ENCODE assay signal across 13 mouse cellular contexts in genomic region chr10:40515225-40515681, GRCm38 (mm10). TPM values are rescaled to one million over a fixed set of nuclear protein-coding genes. Genes with fewer than 3 reads are reported as not detected.
DNase-seq lines count a peak whose midpoint lies in the region; ATAC-seq and TF ChIP-seq lines count a peak whose summit lies in the region.
"Had no signal": no experiment of that assay in that cellular context is flagged by ENCODE, and none has a peak within 500 bp of the region (broad histone marks: within the 10 kb centered on the region; RNA-seq: fewer than 3 reads in every experiment).

No protein-coding gene starts in this region.

- peak; percentile 17 to 36 for DNase-seq in heart, adult 2 months
- DNase-seq in heart, embryonic 10.5 days (ENCODE audit: low spot score): no peak
- DNase-seq in spleen, adult 18-20 months: peak; percentile 50 to 52
- DNase-seq in spleen, adult 12 weeks (ENCODE audit: low spot score): no peak
- DNase-seq in thymus, postnatal 25 days: peak; percentile 79
- DNase-seq in gastrocnemius, postnatal 36 days: no peak
- DNase-seq: right cerebral cortex, postnatal 25 days had no signal

- no peak for TF ChIP-seq CTCF in heart, adult 2 months (IDR thresholded peaks at IDR 0.05)

- TF ChIP-seq EP300 in heart, adult 2 months (IDR thresholded peaks at IDR 0.05; ENCODE audit: insufficient read depth, low read depth, low read length): no peak

- WGBS in heart, adult 2 months: 65% methylated on average over 5 of the region's 5 CpGs
- 81% methylated on average over 5 of the region's 5 CpGs for WGBS in heart, embryonic 10.5 days

- no peaks in the 10 kb centered on the region for H3K9me3 ChIP-seq in heart, embryonic 10.5 days
- H3K9me3 ChIP-seq: liver, embryonic 12.5 days had no signal

- peak; percentile 91 for ATAC-seq in megakaryocyte progenitor cell, adult 5-6 weeks (replicated peaks; ENCODE audit: poor library complexity)
- no peak for ATAC-seq in cerebellum, adult (ENCODE audit: insufficient number of reproducible peaks, low FRiP score, low TSS enrichment)
- ATAC-seq: liver, embryonic 12.5 days had no signal

- no peaks in the 10 kb centered on the region for H3K36me3 ChIP-seq in heart, adult 2 months (ENCODE audit: control insufficient read depth, insufficient read depth, low read length)
- no peaks in the 10 kb centered on the region for H3K36me3 ChIP-seq in heart, embryonic 10.5 days
- H3K36me3 ChIP-seq: liver, embryonic 12.5 days had no signal

- H3K4me3 ChIP-seq in heart, adult 2 months: no peak overlapping the region
- H3K4me3 ChIP-seq in heart, embryonic 10.5 days: no peak overlapping the region
- H3K4me3 ChIP-seq: liver, embryonic 12.5 days had no signal

- H3K9ac ChIP-seq in heart, adult 2 months (ENCODE audit: low read depth, low read length): no peak overlapping the region
- H3K9ac ChIP-seq: liver, embryonic 12.5 days had no signal

- no peaks in the 10 kb centered on the region for H3K27me3 ChIP-seq in heart, adult 2 months (ENCODE audit: control insufficient read depth, insufficient read depth, low read length)
- no peaks in the 10 kb centered on the region for H3K27me3 ChIP-seq in heart, embryonic 10.5 days (ENCODE audit: insufficient read depth, poor library complexity, severe bottlenecking)
- H3K27me3 ChIP-seq: CH12.LX; liver, embryonic 12.5 days had no signal

- no peak for TF ChIP-seq POLR2A in heart, adult 2 months (IDR thresholded peaks at IDR 0.05; ENCODE audit: insufficient read depth, low read depth, low read length)

- no peaks in the 10 kb centered on the region for H3K79me2 ChIP-seq in heart, adult 2 months (replicated peaks; ENCODE audit: control insufficient read depth, insufficient read depth, low read length)

- peaks cover 1% of the 10 kb centered on the region; the same call in 1 of the 2 replicates for H3K4me1 ChIP-seq in heart, adult 2 months (ENCODE audit: control insufficient read depth, insufficient read depth, low read length)
- H3K4me1 ChIP-seq in heart, embryonic 10.5 days: no peaks in the 10 kb centered on the region

- H3K27ac ChIP-seq in heart, adult 2 months: no peak overlapping the region
- H3K27ac ChIP-seq in heart, embryonic 10.5 days: no peak overlapping the region
- H3K27ac ChIP-seq: liver, embryonic 12.5 days had no signal

- intact Hi-C loops in heart, adult 2 months (cut with DNase I): no loop called here
- intact Hi-C loops in gastrocnemius, postnatal 36 days (cut with DNase I): no loop called here

RNA-seq across cellular contexts. Expression of gene Slc22a16, which starts 54.9 kb away (rescaled TPM):
- total RNA-seq in heart, adult 2 months (2021): not detected
- polyA plus RNA-seq in heart, adult 2 months (2012; rRNA removed): 0.04 TPM in 1 of 2 replicates, not detected in the other
- polyA plus RNA-seq in heart, embryonic 10.5 days (2016; fragmentation: Nextera tagmentation; extraction: Ambion mirVana): not detected in 2 replicates
- total RNA-seq in megakaryocyte progenitor cell, adult 5-6 weeks (2015): not detected in 2 replicates
- not detected in 2 replicates for total RNA-seq in megakaryocyte progenitor cell, adult 5-6 weeks (2017)
- not detected for total RNA-seq in gastrocnemius, postnatal 36 days (2021)
- total RNA-seq: CH12.LX; layer of hippocampus, postnatal 14 days had no signal
- polyA plus RNA-seq: liver, embryonic 12.5 days; neural tube, embryonic 14.5 days had no signal

Comparison
In these comparisons a context has a peak if more than half of its experiments do, and no peak if none do; other contexts are left out.
1. DNase-seq: peak in heart, adult 2 months (2 of 2), spleen, adult 18-20 months (2 of 2) and thymus, postnatal 25 days (single experiment); none in heart, embryonic 10.5 days (single experiment), spleen, adult 12 weeks (single experiment) and gastrocnemius, postnatal 36 days (0 of 2).